Mouse (Mus musculus) MEL (cell line): Measurements from ENCODE around the gene Zpld1. TPM values are rescaled to one million over a fixed set of nuclear protein-coding genes. Genes with fewer than 3 reads are reported as not detected.

ENCODE experiments used
- DNase-seq: peaks from one replicate; pipeline ENCODE4 v3.0.0; 2011; ENCODE audit warnings: low read depth, low spot score
- H3K27ac ChIP-seq: 2 replicates; pipeline ENCODE4 v1.5.1; 2012; ENCODE audit warnings: low read depth, mild to moderate bottlenecking, control low read depth, low read length, moderate library complexity; ENCODE audit not compliant: control insufficient read depth
- H3K27me3 ChIP-seq, 2 experiments: fragments of 150-350 bp in 1 of 2; sonication (generic) in 1 of 2; 2 replicates each; pipeline ENCODE4 v1.6.1; 2012; ENCODE audit warnings: low read length in 2 of 2, mild to moderate bottlenecking in 2 of 2, improper control_type of control experiment in 1 of 2, moderate library complexity in 1 of 2; ENCODE audit not compliant: insufficient read depth in 2 of 2, control insufficient read depth in 1 of 2
- H3K36me3 ChIP-seq, 2 experiments: 2 replicates each; pipeline ENCODE4 v1.6.1; 2012 to 2014; ENCODE audit warnings: low read length in 2 of 2, improper control_type of control experiment in 1 of 2, inconsistent platforms in 1 of 2, mild to moderate bottlenecking in 1 of 2; ENCODE audit not compliant: insufficient read depth in 2 of 2, control insufficient read depth in 1 of 2
- H3K4me1 ChIP-seq, 2 experiments: fragments of 150-350 bp in 1 of 2; sonication (generic) in 1 of 2; 2 replicates each; pipeline ENCODE4 v1.6.1; 2012; ENCODE audit warnings: low read length in 2 of 2, improper control_type of control experiment in 1 of 2, mild to moderate bottlenecking in 1 of 2; ENCODE audit not compliant: insufficient read depth in 2 of 2, control insufficient read depth in 1 of 2
- H3K4me3 ChIP-seq, 2 experiments: fragments of 150-350 bp in 1 of 2; sonication (generic) in 1 of 2; 2 replicates each; pipeline ENCODE4 v1.5.1; 2012; ENCODE audit warnings: low read depth in 2 of 2, low read length in 2 of 2, mild to moderate bottlenecking in 2 of 2, moderate library complexity in 2 of 2, control low read depth in 1 of 2, improper control_type of control experiment in 1 of 2; ENCODE audit not compliant: control insufficient read depth in 1 of 2, insufficient read depth in 1 of 2
- H3K79me2 ChIP-seq: 2 replicates; pipeline ENCODE4 v1.6.1; 2012; ENCODE audit warnings: mild to moderate bottlenecking, low read length, moderate library complexity; ENCODE audit not compliant: control insufficient read depth, poor library complexity, insufficient read depth
- H3K9ac ChIP-seq: 2 replicates; pipeline ENCODE4 v1.6.1; 2012; ENCODE audit warnings: low read depth, mild to moderate bottlenecking, control low read depth, low read length, moderate library complexity; ENCODE audit not compliant: control insufficient read depth, poor library complexity, severe bottlenecking
- H3K9me3 ChIP-seq: fragments of 150-350 bp; sonication (generic); replicated peaks from 2 replicates; pipeline ENCODE4 v1.6.1; 2012; ENCODE audit warnings: mild to moderate bottlenecking, low read length, improper control_type of control experiment, moderate library complexity; ENCODE audit not compliant: insufficient read depth
- BHLHE40 ChIP-seq: IDR thresholded peaks from 2 replicates; pipeline ENCODE4 v1.6.1; 2012; ENCODE audit warnings: low read depth, mild to moderate bottlenecking, inconsistent platforms, low read length, improper control_type of control experiment, borderline replicate concordance
- GABPA ChIP-seq: IDR thresholded peaks from 2 replicates; pipeline ENCODE4 v1.6.1; 2012; ENCODE audit warnings: low read depth, mild to moderate bottlenecking, inconsistent platforms, low read length, improper control_type of control experiment, moderate library complexity
- GATA1 ChIP-seq: IDR thresholded peaks from 2 replicates; pipeline ENCODE4 v1.6.1; 2011; ENCODE audit warnings: low read depth, low read length, improper control_type of control experiment
- HCFC1 ChIP-seq: IDR thresholded peaks from 2 replicates; pipeline ENCODE4 v1.6.1; 2012; ENCODE audit warnings: low read depth, mild to moderate bottlenecking, inconsistent platforms, low read length, improper control_type of control experiment, moderate library complexity
- JUND ChIP-seq: IDR thresholded peaks from 2 replicates; pipeline ENCODE4 v1.6.1; 2011; ENCODE audit warnings: low read depth, mild to moderate bottlenecking, improper control_type of control experiment, low read length
- KAT2A ChIP-seq: conservative IDR thresholded peaks from 2 replicates; pipeline ENCODE4 v1.6.1; 2012; ENCODE audit warnings: low read depth, low read length, improper control_type of control experiment, inconsistent platforms
- MAZ ChIP-seq: IDR thresholded peaks from 2 replicates; pipeline ENCODE4 v1.6.1; 2012; ENCODE audit warnings: low read depth, mild to moderate bottlenecking, inconsistent platforms, low read length, improper control_type of control experiment
- NELFE ChIP-seq: IDR thresholded peaks from 2 replicates; pipeline ENCODE4 v1.6.1; 2011; ENCODE audit warnings: low read depth, low read length, improper control_type of control experiment
- NRF1 ChIP-seq: IDR thresholded peaks from 2 replicates; pipeline ENCODE4 v1.6.1; 2014; ENCODE audit warnings: low read depth, mild to moderate bottlenecking, inconsistent platforms, low read length, improper control_type of control experiment, moderate library complexity; ENCODE audit not compliant: poor library complexity, insufficient read depth, severe bottlenecking
- POLR2A ChIP-seq, 2 experiments: IDR thresholded peaks; 2 replicates each; pipeline ENCODE4 v1.6.1; 2011 to 2012; ENCODE audit warnings: low read length in 2 of 2, mild to moderate bottlenecking in 2 of 2, control low read depth in 1 of 2, improper control_type of control experiment in 1 of 2, low read depth in 1 of 2, moderate library complexity in 1 of 2; ENCODE audit not compliant: control insufficient read depth in 1 of 2, insufficient read depth in 1 of 2, poor library complexity in 1 of 2
- POLR2AphosphoS5 ChIP-seq: IDR thresholded peaks from 2 replicates; pipeline ENCODE4 v1.6.1; 2012; ENCODE audit warnings: low read depth, borderline replicate concordance, mild to moderate bottlenecking, inconsistent platforms, low read length, moderate library complexity, mixed read lengths
- RAD21 ChIP-seq: IDR thresholded peaks from 2 replicates; pipeline ENCODE4 v1.6.1; 2011; ENCODE audit warnings: mild to moderate bottlenecking, low read depth, low read length, improper control_type of control experiment
- RCOR1 ChIP-seq: IDR thresholded peaks from 2 replicates; pipeline ENCODE4 v1.6.1; 2012; ENCODE audit warnings: low read depth, mild to moderate bottlenecking, inconsistent platforms, low read length, improper control_type of control experiment
- SIN3A ChIP-seq: IDR thresholded peaks from 2 replicates; pipeline ENCODE4 v1.6.1; 2012; ENCODE audit warnings: low read length, improper control_type of control experiment, inconsistent platforms
- SMC3 ChIP-seq: IDR thresholded peaks from 2 replicates; pipeline ENCODE4 v1.6.1; 2011; ENCODE audit warnings: low read depth, low read length, improper control_type of control experiment
- TCF12 ChIP-seq: IDR thresholded peaks from 2 replicates; pipeline ENCODE4 v1.6.1; 2014; ENCODE audit warnings: low read depth, mild to moderate bottlenecking, inconsistent platforms, low read length, improper control_type of control experiment, moderate library complexity
- USF1 ChIP-seq: IDR thresholded peaks from 2 replicates; pipeline ENCODE4 v1.6.1; 2014; ENCODE audit warnings: low read depth, mild to moderate bottlenecking, inconsistent platforms, low read length, improper control_type of control experiment, moderate library complexity
- ZKSCAN1 ChIP-seq: IDR thresholded peaks from 2 replicates; pipeline ENCODE4 v1.6.1; 2012; ENCODE audit warnings: low read depth, mild to moderate bottlenecking, inconsistent platforms, low read length, improper control_type of control experiment, moderate library complexity
- ZMIZ1 ChIP-seq: IDR thresholded peaks from 2 replicates; pipeline ENCODE4 v1.6.1; 2012; ENCODE audit warnings: low read depth, mild to moderate bottlenecking, inconsistent platforms, low read length, improper control_type of control experiment, moderate library complexity
- ZNF384 ChIP-seq: IDR thresholded peaks from 2 replicates; pipeline ENCODE4 v1.6.1; 2012; ENCODE audit warnings: low read depth, mild to moderate bottlenecking, inconsistent platforms, low read length, improper control_type of control experiment
- polyA plus RNA-seq, 2 experiments: library from polyadenylated mRNA; stranded (reverse) in 1 of 2; unstranded in 1 of 2; fragments of >175 nt in 1 of 2; fragments of >200 nt in 1 of 2; gene quantifications; 2 replicates each; pipeline versions ENCODE4 v1.2.1 to v1.2.4; 2012; ENCODE audit warnings: low replicate concordance in 2 of 2, low read depth in 1 of 2; ENCODE audit not compliant: insufficient read length in 2 of 2, insufficient read depth in 1 of 2, missing spikeins in 1 of 2
- total RNA-seq: library from RNA; depleted of rRNA; stranded (reverse); fragments of 300-350 nt; gene quantifications from 2 replicates; pipeline ENCODE4 v1.2.3, GENCODE M21; 2012

The Zpld1 gene
- total and polyA plus RNA-seq, 3 experiments, result not detected

DNA sequence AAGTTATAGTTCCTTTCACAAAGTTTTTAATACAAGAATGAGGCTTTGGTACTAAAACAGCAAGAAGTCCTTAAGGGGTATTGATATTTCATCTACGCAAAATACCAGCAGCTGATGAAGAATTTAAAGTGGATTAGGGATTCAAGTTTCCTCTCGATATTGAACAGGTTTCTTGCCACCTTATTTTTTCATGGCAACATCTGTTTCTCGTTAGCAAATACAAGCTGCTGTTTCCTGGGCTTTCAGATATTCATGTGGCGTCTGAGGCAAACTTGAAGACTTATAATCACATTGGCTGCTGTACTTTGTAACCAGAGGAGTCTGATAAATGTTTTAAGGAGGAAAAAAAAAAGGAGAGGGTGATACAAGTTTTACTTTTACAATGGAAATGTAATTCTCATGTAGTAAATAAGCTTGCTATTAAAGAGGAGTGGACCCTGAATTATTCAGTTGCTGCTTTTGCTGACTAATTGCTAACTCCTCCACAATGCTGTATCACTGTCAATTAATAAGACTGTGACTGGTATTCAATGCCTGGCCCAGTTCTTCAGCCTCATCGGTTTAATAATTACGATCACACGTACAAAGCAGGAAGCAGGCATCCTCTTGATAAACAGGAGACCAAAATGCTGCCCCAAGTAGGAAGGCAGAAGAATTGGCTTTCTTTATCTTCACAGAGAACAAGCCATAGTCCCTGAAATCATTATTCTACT lies 36.8 kb downstream of the Zpld1 start:
- Histone ChIP-seq H3K4me3 (no peak overlapping the region), H3K79me2 (no peaks in the 10 kb centered on the region), H3K9ac (no peak overlapping the region), H3K9me3 (no peaks in the 10 kb centered on the region), H3K27ac (no peak overlapping the region), H3K27me3 (no peaks in the 10 kb centered on the region), H3K36me3 (no peaks in the 10 kb centered on the region), H3K4me1 (no peaks in the 10 kb centered on the region)
- DNase-seq, result no peak
- no peak for TF ChIP-seq SMC3
- no peak for TF ChIP-seq TCF12
- TF ChIP-seq POLR2AphosphoS5, result no peak
- no peak for TF ChIP-seq NRF1
- TF ChIP-seq MAZ, result no peak
- no peak for TF ChIP-seq USF1
- no peak for TF ChIP-seq NELFE
- no peak for TF ChIP-seq RAD21
- no peak for TF ChIP-seq JUND
- TF ChIP-seq SIN3A, result no peak
- no peak for TF ChIP-seq HCFC1

DNA sequence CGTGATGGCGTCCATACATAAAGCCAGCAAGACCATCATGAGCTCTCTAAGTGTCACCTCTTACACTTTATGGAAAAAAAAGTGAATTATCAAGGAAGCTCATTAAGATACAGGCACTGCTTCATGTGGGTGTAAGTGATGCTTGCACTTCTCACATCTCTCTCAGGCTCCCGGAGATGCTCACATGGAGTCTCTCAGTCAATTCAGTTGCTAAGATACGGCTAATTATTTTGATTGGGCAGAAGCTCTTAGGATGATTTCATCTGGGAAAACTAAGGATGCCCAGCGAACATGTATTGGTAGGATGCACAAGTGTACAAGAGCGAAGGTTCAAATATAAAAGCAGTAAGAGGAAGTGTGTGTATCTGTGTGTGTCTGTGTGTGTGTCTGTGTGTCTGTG lies 38.1 kb downstream of the Zpld1 start:
- Histone ChIP-seq H3K9ac (no peak overlapping the region), H3K27me3 (no peaks in the 10 kb centered on the region), H3K27ac (no peak overlapping the region), H3K36me3 (no peaks in the 10 kb centered on the region), H3K79me2 (no peaks in the 10 kb centered on the region), H3K9me3 (no peaks in the 10 kb centered on the region), H3K4me3 (no peak overlapping the region), H3K4me1 (no peaks in the 10 kb centered on the region)
- TF ChIP-seq TCF12 (no peak), RAD21 (no peak), BHLHE40 (no peak), POLR2A (IDR thresholded peaks at IDR 0.05; ENCODE audit: control insufficient read depth in 1 of 2, insufficient read depth in 1 of 2, low read depth in 1 of 2, low read length in 2 of 2, poor library complexity in 1 of 2) (no peak), GATA1 (no peak), ZNF384 (no peak), ZMIZ1 (no peak), POLR2AphosphoS5 (no peak), GABPA (no peak), ZKSCAN1 (no peak), USF1 (no peak), RCOR1 (no peak), KAT2A (no peak)
- no peak for DNase-seq
